Mouse (Mus musculus): Measurements from ENCODE around the gene Cdkn1b.

- no peak for TF ChIP-seq CTCF (IDR thresholded peaks at IDR 0.05; ENCODE audit: low read depth)
- no peak for TF ChIP-seq EP300 (IDR thresholded peaks at IDR 0.05; ENCODE audit: low read depth)
These were observed 5.7 kb upstream of the Cdkn1b start for GRCm38 (mm10) chr6:134914523-134914922.

All from liver, postnatal 0 days (tissue).